Mouse (Mus musculus) cortical plate, adult 2 months (tissue): ENCODE measurements around the gene Vrk1.

Source experiments
- CTCF ChIP-seq: fragments of 200-500 bp; IDR thresholded peaks from 2 replicates; pipeline ENCODE4 v1.5.1; 2011; ENCODE audit warnings: mild to moderate bottlenecking, control low read depth, low read length; ENCODE audit not compliant: insufficient read depth; ENCODE audit errors: extremely low read depth
- POLR2A ChIP-seq: fragments of 200-500 bp; IDR thresholded peaks from 2 replicates; pipeline ENCODE4 v1.6.1; 2011; ENCODE audit warnings: mild to moderate bottlenecking, low read length, control low read depth; ENCODE audit not compliant: insufficient read depth; ENCODE audit errors: extremely low read depth

- TF ChIP-seq CTCF = no peak
- TF ChIP-seq POLR2A = no peak
Observed at GRCm38 (mm10) chr12:106040259-106040658, 30.2 kb downstream of the Vrk1 start.
